Mouse (Mus musculus) heart, postnatal 25 days (tissue): ENCODE data around the gene Olfr70. TPM values are rescaled to one million over a fixed set of nuclear protein-coding genes. Genes with fewer than 3 reads are reported as not detected.
A peak's percentile ranks its signal among the peaks of the same experiment; 100 is the strongest.

Experiments used
- DNase-seq: peaks from one replicate; pipeline ENCODE4 v3.0.0; 2022; ENCODE audit warnings: low spot score
- intact Hi-C: fragments of 180-260 bp; cut with DNase I; formaldehyde crosslinking; loops from one replicate; pipeline ENCODE4 v1.15.1; 2025
- total RNA-seq, 2 experiments: library from RNA; stranded (reverse); gene quantifications; 2 replicates each; pipeline ENCODE4 v1.2.3; 2021

Gene Olfr70
- total RNA-seq, 2 experiments from 2014 or later: not detected

DNA sequence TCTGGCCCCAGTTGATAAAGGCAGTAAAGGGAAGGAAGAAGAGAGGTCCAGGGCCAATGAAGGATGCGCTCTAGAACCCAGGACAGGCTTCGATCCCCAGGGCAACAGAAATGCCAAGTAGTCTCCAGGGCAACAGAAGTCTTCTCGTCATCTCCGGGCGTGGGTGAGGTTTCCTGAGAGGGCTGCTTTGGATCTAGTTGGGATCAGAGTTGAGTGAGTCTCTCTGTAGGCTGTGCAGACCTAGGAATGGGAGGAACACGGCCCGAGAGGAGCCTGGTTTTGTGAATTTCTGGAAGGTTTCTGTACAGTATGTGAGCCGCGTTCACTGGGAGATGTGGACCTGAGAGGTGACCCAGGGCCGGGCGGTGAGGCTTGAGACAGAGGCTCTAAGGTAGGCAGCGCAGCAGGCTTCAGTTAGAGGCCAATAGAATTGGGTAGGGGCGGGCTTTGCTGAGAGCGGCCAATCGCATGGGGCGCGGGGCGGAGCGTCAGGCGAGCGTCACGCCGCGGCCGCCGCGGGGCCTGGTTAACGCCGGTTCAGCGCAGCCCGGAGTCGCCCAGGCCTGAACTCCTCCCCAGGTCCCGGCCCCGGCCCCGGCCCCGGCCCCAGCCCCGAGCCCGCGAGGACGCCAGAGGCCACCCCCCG is 31.7 kb downstream of the Olfr70 start, which contains the start of the genes Tmem8b and Fam221b:
Tmem8b (plus strand) TSS at position 190 of the 646 bp plus-strand sequence.
Fam221b (minus strand) TSS at position 364 of the 646 bp plus-strand sequence.
- peak; percentile 84 for DNase-seq

DNA sequence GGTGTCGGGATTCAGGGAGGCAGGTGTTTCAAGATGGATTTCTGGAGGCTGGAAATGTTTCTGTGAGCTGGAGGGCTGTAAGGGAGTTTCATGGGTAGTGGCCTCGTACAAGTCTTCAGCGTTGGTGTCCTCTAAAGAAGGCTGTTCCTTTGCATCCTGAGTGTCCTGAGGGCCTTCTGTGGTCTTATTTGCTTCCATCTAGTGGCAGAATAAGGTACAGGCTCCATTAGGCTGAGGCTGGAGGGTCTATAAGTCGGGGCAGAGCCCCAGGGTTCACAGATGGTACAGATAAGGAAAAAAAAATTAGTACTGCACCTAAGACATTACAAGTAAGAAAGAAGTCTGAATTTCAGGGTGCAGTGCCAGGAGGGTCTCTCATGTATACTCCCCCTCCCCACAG is 34.2 kb downstream of the Olfr70 start:
- intact Hi-C loops: loop anchor here (2.0 kb wide), 1 partner anchor 36 kb away; the partner anchor contains the start of gene Npr2
- no peak for DNase-seq

More for the DNA sequence above, 31.7 kb downstream of the Olfr70 start, which contains the start of the genes Tmem8b and Fam221b:
- intact Hi-C loops: no loop called here

DNA sequence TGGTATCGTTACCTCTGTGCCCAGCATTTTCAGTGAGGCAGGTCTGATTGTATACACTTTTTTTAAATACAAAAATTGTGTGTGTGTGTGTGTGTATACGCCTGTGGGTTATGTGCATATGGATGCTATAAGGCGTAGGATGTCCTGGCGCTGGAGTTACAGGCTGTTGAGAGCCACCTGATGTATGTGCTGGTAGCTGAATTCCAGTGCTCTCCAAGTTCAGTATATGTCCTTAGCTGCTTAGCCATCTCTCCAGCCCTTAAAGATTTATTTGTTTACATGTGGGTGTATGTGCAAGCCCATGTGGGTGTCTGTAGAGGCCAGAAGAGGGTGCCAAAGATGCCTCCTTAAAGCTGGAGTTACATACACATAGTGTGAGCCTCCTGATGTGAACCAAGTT is 43.5 kb downstream of the Olfr70 start:
- DNase-seq: no peak
- intact Hi-C loops: no loop called here

DNA sequence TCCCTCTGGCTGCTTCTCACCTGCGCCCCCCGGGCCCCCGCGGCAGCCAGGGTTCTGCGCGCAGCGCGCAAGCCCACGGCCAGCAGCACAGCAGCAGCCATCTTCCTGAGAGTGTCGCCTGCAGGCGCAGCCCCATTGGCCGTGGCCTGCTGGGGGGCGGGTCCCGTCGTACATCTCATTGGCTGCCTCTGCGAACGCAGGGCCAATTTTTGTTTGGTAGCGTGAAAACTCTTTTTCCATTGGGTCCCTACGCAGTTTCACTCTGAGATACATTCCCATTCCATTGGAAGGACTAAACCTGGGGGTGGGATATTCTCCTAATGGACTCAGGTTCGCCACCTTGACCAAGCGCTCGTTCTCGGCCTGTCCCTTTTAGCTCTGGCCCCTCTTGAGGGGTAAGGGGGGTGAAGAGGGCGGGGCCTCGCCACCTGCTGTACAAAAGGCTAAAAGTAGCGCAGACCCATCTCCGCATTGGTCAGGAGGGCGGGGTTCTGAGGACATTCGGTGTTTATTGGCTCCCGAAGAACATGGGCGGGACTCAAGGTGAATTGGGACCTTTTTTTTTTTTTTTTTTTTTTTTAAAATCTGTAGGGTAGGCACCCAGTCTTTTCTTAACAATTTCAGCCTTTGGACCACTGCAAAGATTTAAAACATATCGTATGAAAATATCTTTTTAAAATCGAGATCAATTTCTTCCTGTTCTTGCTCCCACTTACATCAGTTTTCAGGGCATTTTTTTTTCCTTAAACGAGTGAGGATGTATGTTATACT is 44.1 kb downstream of the Olfr70 start, which contains the start of gene Hint2:
Hint2 (minus strand) TSS at position 128 of the 771 bp plus-strand sequence.
- intact Hi-C loops: no loop called here
- peak; percentile 92 for DNase-seq

DNA sequence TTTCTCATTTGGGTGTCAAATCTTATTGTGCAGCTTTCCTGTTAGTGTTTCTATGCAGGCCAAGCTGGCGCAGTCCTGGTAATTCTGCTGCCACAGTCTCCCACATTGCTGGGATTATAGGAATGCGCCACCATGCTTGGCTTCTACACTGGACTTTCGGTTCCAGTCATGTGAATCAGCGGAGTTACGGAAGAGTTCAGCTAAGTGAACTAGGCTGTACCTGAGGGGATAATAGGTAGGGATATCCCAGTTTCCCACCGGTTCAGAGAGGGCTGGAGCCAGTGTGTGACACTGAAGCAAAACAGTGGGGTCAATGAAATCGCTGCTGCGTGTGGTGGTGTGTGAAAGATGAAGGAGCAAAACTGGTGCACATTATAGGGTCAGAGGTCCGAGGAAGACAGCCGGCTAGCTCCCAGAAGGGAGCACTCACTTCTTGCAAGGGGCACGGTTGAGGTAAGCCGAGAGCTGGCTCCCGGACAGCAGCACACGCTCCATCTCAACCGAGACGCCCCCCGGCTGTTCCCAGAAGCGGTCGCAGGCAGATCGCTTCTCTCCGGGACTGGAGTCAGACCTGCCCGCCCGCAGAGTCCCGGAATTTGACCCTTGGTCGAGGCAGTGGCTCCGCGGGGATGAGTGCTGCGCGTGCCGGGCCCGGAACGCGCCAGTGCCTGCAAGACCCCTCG is 44.8 kb downstream of the Olfr70 start:
- intact Hi-C loops: loop anchor here (2.0 kb wide), 1 partner anchor 23 kb away; no protein-coding TSS in a partner anchor
- no peak for DNase-seq

DNA sequence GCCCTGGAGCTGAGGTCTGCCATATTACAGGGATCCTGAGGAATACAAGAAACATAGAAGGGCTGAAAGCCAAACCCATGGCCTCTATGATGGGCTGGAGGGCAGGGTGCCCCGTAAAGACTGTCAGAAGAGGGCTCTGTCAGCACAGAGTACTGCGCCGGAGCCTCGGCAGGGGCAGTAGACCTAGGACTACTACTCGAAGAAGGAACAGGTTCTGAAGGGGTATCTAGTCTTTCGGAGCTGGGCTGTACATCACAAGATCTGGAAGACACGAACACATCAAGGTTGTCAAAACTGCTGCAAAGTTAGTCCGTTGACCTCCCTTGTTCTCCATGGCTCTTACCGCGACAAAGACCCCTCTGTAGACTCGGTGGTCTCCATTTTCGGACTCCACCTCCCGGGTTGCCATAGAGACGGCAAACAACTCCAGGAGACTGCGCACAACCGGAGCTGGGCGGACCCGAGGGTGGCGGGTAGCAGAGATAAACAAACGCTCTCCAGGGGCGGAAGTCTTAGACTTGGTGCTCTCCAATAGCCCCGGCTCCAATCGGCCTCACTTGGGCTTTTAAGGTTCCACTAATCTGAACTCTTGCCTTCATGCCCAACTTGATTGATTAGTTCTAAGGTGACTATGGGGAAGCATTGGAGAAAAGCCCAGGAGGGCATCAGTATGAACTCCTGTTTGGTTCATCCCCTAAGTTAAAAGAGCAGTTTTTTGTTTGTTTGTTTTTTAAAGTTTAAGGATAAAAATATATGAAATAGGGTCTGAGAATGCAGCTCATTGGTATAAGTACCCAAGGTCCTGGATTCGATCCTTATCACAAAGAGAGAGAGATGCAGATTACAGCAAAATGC is 47.2 kb downstream of the Olfr70 start, which contains the start of gene Spag8:
Spag8 (minus strand) TSS at position 434 of the 855 bp plus-strand sequence.
- DNase-seq: no peak
- intact Hi-C loops: loop anchor here (2.0 kb wide), 1 partner anchor 21 kb away; no protein-coding TSS in a partner anchor

DNA sequence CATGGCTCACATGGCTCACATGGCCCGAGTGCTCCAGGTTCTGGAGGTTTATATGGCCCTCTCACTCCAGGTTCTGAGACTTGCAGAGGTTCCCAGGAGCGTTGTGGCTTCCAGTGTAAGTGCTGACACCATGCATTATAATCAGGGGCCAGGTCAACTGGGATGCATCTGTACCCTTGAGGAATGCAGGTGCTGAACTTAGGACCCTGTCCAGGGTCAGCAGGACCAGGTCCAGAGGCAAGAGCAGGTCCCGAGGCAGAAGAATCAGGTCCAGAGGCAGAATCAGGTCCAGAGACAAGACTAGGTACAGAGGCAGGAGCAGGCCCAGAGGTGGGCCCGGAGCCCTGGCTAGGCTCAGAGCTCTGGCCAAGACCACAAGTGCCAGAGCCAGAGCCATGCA is 47.9 kb downstream of the Olfr70 start:
- DNase-seq: no peak
- intact Hi-C loops: no loop called here

DNA sequence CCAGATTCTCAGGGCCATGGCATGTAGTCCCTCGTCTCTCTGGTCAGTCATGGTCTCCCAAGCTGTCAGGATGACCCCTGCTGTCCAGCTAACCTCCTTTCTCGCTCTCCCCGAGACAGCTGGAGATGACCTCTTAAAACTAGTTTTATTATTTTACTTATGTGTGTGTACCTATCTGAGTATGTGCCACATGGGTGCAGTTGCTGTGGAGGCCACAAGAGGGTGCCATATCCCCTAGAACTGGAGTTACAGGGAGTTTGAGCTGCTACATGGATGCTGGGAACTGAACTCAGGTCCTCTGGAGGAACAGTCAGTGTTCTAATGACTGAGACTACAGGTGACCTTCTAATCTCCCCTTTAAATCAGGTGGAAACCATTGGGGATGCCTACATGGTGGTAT is 50.8 kb downstream of the Olfr70 start:
- intact Hi-C loops: no loop called here
- no peak for DNase-seq

Other genes with a start within 250 kb of the Olfr70 start
- gene Cd72, start 246.2 kb downstream of the Olfr70 start, total RNA-seq: under 1 TPM; 0.81 to 0.87 TPM
- not detected for gene Sit1, start 217.1 kb downstream of the Olfr70 start, total RNA-seq
- gene Ccdc107, start 207.9 kb downstream of the Olfr70 start, total RNA-seq: 10 to 100 TPM; 26.6 to 31.8 TPM
- gene Arhgef39, start 201.1 kb downstream of the Olfr70 start, total RNA-seq: under 1 TPM; 0.39 to 0.61 TPM
- gene Car9, start 193.8 kb downstream of the Olfr70 start, total RNA-seq: under 1 TPM; 0.31 to 0.34 TPM
- gene Tpm2, start 177.0 kb downstream of the Olfr70 start, total RNA-seq: 10 to 100 TPM; 25.2 to 40.7 TPM
- 10 to 100 TPM; 45.8 to 48.3 TPM for gene Creb3, start 138.5 kb downstream of the Olfr70 start, total RNA-seq
- 100 to 1,000 TPM; 115 to 124 TPM for gene Tln1, start 138.1 kb downstream of the Olfr70 start, total RNA-seq
- gene Rgp1, start 122.1 kb downstream of the Olfr70 start, total RNA-seq: 10 to 100 TPM; 29.5 to 36.7 TPM
- gene Gba2, start 121.9 kb downstream of the Olfr70 start, total RNA-seq: 10 to 100 TPM; 13.5 to 14.3 TPM
- gene Msmp, start 116.3 kb downstream of the Olfr70 start, total RNA-seq: under 1 TPM in 1 of 2 experiments, not detected in 1; 0.60 TPM
- gene Npr2, start 68.9 kb downstream of the Olfr70 start, total RNA-seq: 10 to 100 TPM; 35.9 to 42.4 TPM
- under 1 TPM; 0.21 to 0.31 TPM for gene Spag8, start 47.2 kb downstream of the Olfr70 start, total RNA-seq
- 100 to 1,000 TPM; 138 to 147 TPM for gene Hint2, start 44.3 kb downstream of the Olfr70 start, total RNA-seq
- 10 to 100 TPM; 15.8 to 16.9 TPM for gene Tmem8b, start 31.8 kb downstream of the Olfr70 start, total RNA-seq
- under 1 TPM; 0.20 to 0.26 TPM for gene Fam221b, start 31.7 kb downstream of the Olfr70 start, total RNA-seq
- gene Olfr71, start 9.4 kb upstream of the Olfr70 start, total RNA-seq: not detected
- 1 to 10 TPM; 3.3 to 3.4 TPM for gene Hrct1, start 26.4 kb upstream of the Olfr70 start, total RNA-seq
- gene Spaar, start 29.2 kb upstream of the Olfr70 start, total RNA-seq: 1 to 10 TPM; 4.8 to 4.9 TPM
- not detected for gene Olfr159, start 70.2 kb upstream of the Olfr70 start, total RNA-seq
- gene Olfr156, start 123.1 kb upstream of the Olfr70 start, total RNA-seq: not detected
- not detected for gene Olfr157, start 139.4 kb upstream of the Olfr70 start, total RNA-seq
- not detected for gene Olfr155, start 150.8 kb upstream of the Olfr70 start, total RNA-seq
- 1 to 10 TPM; 6.5 TPM for gene Reck, start 174.7 kb upstream of the Olfr70 start, total RNA-seq